Mouse (Mus musculus) heart, postnatal 4 days (tissue): Measurements from ENCODE around the gene Ddx11. TPM values are rescaled to one million over a fixed set of nuclear protein-coding genes. Genes with fewer than 3 reads are reported as not detected.
"Not testable (repeated sequence)": the region's sequence is repeated elsewhere in the genome, so short reads cannot be mapped to it uniquely, and the experiment has no call there.

Source experiments
- DNase-seq: peaks from one replicate; pipeline ENCODE4 v3.0.0; 2021
- total RNA-seq, 2 experiments: library from RNA; stranded (reverse); gene quantifications; 2 replicates each; pipeline ENCODE4 v1.2.3; 2021

Ddx11 gene
- total RNA-seq, 2 experiments from 2014 or later: 7.7 to 8.9 TPM

DNA sequence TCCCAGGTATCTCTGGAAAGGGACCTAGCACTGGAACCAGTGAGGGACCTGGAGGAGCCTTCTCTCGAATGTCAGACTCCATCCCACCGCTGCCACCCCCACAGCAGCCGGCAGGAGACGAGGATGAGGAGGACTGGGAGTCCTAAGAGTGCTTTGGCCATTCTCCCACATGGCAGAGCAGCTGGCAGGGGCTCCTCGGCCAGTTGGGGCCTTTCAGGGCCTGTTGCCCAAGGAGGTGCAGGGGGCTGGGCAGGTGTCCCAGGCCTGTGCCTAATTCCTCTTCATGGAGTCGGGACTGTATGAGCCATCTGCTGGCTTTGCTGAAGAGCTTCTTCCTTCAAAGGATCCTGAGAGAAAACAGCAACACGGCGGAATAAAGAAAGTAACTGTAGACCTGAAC is 4.3 kb upstream of the Ddx11 start:
- no peak for DNase-seq

DNA sequence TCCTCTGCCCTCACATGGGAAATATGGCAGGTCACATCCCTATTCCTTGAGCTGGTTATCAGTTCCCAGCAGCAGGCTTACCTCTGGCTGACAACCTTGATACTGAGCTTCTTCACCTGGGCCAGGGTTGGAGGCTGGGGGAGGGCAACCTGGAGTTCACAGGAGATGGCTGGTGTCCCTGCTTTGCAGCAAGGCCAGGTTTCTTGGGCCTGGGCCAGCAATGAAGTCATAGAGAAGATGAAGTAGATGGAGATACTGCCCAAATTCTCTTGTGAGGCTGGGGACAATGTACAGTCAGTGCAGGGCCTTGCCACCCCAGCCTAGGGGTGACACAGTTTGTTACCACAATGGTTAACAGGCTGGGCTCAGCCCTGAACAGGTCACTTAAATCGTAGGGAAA is 2.6 kb upstream of the Ddx11 start:
- no peak for DNase-seq

DNA sequence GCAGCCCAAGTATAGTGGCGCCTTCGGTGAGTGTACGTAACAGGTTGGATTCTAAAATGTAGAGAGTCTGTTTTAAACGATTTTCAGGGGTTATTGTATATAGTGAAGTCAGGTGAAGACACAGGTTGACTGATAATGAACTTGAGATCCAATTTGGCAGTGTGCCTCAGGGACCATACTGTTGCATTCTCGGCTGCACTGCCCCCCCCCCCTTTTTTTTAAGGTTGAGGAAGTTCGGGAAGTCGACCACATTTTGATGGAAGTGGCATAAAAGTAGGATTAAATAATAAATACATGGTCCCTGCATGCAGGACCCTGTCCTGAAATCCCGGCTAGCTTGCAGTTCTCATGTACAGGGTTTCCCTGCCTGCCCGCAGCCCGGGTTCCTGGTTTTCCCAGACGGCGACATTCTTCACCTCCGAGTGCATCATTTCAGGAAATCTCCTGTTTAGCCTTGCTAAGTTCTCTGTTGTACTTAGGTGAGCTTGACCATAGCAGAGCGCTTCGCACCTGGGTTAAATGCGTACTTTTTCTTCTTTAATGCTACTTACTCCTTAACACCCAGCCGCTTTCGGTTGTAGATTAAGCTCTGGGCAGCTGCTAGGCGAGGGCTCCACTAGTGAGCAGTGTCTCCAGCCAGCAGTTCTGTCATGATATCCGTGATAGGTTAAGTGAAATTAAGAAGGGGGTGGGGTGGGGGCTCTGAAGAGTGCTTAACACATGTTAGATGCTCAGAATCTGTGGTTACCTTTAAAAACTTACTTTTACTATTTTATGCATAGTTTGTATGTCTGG is 693 bp downstream of the Ddx11 start:
- DNase-seq: no peak

DNA sequence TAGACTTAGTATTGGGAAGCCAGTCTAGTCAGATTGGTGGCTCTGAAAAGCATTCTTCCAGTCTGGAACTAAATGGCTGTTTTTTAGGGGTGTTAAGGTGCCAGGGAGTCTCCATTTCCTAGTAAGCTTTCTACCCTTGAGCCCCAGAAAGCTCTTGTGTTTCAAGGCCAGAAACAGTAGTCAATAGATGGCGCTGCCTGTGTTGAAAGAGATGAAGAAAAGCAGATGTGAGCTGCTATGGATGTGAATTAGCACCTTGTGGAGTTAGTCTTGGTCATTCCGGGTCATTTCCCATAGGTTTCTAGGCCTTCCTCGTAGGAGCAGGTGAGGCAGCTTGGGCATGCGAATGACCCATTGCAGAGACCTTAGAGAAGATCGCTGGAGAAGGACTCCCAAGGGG is 1.9 kb downstream of the Ddx11 start:
- no peak for DNase-seq

DNA sequence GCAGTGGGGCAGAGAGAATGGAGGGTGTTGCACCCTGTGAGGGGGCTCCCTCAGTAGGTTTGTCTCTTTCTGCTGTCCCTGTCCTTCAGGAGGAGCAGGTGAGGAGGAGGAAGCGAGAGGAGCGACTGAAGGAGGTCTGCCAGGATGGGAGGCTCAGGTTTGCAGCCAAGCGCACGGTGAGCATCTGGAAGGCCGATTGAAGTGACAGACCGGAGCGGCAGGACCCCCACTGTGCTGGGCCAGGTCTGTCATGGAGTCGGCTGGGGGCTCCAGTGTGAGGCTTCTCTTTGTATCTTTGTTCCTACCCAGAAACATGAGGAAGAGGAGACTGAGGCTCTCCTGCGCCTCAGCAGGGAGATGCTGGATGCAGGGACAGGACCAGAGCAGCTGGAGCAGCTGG is 7.1 kb downstream of the Ddx11 start:
- no peak for DNase-seq

DNA sequence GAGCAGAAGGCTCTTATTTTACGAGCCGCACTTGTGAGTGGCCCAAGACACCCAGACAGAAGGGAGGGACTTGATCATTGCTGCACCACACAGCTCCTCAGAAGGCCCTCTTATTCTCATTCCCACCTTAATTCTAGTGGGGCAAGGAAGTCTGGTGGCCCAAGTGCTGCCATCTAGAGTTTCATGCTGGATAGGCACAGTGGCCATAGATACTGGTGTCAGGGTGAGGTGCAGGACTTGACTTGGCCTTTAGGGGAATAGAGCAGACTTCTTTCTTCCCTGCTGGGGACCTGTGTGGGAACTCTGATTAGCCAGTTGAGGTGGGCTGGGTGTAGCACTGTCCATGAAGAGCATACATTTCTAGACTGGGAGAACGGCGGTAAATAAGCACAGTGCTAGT is 7.9 kb downstream of the Ddx11 start:
- no peak for DNase-seq

DNA sequence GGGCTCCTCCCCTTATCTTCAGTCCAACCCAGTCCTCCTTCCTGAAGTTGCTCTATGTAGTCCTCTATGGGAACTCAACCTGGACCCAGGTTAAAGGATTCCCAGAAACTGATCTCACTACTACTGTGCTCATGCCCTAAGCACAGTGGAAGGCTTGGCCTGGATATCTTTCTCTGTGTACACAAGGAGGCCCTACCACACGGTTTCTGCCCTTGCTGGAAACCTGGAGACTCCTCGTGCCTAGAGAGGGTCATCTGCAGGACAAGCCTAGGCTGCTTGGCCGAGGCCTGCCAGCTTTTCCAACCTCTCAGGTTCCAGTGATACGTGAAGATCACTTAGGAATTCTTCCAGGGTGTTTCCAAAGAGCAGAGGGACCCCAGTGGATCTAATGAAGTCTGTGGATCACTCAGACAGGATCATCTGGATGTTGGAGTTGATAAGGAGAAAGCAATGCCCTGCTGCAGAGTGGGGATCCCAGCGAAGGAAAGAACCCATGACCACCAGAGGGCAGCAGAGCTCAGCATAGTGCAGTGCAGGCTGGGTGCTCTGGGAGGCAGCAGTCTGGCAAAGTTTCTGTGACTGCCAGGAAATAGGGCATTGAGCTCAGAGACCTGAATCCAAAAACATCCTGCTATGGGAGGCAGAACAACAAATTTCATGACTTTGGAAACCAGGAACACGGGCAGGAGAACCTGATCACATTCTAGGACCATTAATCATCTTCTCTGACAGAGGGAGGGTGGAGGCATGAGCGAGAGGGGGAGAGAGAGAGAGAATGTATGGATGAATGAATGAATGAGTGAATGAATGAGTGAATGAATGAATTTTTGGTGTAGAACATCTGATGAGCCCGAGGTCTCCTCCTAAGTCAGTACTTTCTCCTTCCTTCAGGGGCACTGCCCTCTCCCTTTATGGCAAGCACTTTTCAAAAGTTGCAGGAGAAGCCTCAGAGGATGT is 29.7 kb downstream of the Ddx11 start:
- not testable (repeated sequence) for DNase-seq

DNA sequence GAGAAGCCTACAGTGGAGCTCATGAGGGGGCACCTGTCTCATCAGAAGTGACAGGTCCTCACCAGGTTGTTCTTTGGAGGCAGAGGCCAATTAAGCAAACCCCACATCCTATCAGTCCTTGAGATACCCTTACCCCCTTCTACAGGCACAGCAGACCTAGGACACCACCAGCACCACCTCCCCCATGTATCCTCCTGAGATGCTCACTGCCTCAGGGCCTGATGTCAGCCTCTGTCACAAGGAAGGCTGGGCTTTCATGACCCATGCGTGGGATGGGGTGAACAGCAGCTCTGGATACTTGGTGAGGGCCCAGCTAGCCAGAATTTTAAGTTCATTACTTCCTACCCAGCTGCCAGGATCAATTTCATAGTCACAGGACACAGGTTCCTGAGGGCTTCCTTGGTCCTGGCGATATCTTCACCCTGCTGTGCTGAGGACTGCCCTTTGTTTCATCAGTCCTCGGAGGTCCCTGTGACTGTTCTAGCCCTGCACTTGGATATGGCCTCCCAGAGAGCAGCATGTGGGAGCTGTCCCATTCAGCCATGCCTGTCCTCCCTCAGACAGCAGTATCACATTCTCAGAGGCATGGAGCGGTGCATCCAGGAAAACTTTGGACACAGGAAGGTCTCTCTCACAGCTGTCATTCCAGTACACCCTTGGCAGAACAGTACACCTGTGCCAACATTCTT is 30.6 kb downstream of the Ddx11 start:
- not testable (repeated sequence) for DNase-seq

DNA sequence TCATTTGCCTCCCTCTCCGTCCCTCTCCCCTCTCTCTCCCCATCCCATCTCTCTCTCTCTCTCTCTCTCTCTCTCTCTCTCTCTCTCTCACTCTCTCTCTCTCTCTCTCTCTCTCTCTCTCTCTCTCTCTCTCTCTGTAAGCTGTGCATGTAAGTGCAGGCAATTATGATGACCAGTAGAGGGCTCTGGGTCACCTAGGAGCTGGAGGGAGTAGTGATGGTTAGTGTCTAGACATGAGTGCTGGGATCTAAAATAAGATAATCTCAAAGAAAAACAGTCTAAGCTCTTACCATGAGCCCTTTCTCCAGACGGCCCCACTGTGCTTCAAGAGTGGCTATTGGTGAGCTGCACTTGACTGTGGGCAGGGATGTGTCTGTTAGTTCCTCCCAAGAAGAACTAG is 31.6 kb downstream of the Ddx11 start:
- DNase-seq: no peak

DNA sequence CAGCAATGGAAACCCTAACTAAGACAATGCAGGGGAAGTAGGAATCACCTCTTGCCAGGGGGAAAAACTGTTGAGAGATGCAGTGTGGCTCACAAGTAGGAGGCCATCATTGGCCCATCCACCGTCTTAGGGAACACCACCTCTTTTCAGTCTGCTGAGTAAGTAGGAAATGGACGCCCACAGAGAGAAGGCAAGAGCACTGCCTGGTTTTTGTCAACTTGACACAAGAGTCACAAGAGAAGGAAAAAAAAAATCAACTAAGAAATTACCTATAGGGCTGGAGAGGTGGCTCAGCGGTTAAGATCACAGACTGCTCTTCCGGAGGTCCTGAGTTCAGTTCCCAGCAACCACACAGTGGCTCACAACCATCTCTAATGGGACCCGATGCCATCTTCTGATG is 35.0 kb downstream of the Ddx11 start:
- DNase-seq: no peak

DNA sequence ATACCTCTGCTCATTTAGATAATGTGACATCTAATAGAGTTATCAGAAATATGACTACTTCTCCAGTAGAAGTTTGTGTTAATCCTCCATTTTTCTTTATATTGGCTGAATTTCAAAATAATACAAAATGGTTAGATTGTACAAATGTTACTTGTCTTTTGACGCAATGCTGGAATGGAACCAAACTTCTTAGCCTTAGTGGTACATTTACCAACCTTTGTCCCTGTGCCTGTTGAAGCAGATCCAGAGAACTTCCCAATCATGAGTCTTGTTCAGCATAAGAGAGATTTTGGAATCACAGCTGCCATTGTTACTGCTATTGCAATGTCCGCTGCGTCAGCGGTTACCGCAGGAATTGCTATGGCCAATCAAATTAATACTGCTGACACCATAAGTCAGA is 43.8 kb downstream of the Ddx11 start:
- DNase-seq: not testable (repeated sequence)

DNA sequence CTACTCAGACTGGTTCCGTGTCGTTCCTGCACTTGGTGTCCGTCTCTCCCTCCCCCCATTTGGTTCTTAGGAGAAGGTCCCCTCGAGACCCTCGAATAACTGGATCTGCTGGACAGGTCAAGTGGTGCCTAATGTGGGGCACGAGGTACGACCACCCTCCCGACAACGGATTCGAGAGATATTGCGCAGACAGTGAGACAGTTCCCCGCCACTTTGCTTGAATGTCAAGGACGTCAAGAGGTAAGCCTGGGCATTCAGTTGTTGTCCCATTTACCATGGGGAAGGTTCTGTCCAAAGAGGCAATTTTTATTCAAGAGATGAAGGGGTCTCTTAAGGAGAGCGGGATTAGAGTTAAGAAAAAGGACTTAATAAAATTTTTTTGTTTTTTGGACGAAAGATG is 47.7 kb downstream of the Ddx11 start:
- not testable (repeated sequence) for DNase-seq

DNA sequence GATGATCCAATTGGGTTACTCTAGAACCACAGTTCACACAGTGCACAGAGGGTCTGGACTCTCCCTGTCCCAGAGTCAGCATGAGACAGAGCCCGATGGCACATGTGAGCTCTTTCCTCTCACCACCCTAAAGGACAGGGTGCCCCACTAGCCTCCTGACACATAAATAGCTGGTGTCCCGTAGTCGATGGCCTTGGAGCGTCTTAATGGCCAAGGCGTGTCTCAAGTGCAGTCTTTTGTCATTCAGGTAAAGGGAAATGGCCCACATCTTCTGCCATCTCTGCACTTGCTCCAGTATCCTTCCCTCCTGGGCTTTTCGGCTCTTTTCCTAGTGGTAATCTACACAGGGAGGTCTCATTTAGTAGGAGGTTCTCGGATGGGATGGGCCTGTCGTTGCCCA is 67.3 kb downstream of the Ddx11 start:
- no peak for DNase-seq

DNA sequence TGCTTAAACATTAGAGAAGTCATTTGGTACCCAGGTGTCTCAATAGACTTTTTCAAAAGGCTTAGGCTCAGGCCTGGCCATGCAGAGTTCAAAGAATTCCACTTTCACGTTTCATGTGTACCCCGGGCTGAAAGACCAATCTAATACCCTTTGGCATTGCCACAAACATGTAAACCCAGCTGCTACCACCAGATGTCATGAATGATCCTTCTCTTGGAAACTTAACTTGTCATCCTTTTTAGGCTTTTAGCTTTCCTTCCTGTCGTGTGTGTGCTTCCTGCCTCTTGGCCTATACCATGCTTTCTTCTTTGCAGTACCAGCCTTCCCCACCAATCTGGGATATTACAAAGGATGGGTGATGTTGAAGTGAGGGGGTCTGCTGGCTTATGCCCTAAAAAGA is 73.7 kb downstream of the Ddx11 start:
- peak; percentile 38 for DNase-seq

Other genes with a start within 250 kb of the Ddx11 start
- 10 to 100 TPM; 29.3 to 33.4 TPM for gene Ralbp1, start 237.7 kb upstream of the Ddx11 start, total RNA-seq
- gene Twsg1, start 172.3 kb upstream of the Ddx11 start, total RNA-seq: 10 to 100 TPM; 80.3 to 81.0 TPM
- gene Ankrd12, start 46.4 kb upstream of the Ddx11 start, total RNA-seq: 10 to 100 TPM; 14.1 to 16.2 TPM
- gene Ndufv2, start 22.0 kb upstream of the Ddx11 start, total RNA-seq: 100 to 1,000 TPM; 846 to 878 TPM
- 10 to 100 TPM; 25.1 to 26.7 TPM for gene Washc1, start 12.0 kb upstream of the Ddx11 start, total RNA-seq